ENCODE assay signal across 1 mouse cellular context in genomic region chr11:5509215-5510098, GRCm38 (mm10).
TF ChIP-seq lines count a peak whose summit lies in the region.

No protein-coding gene starts in this region.

TF ChIP-seq in CH12.LX, 34 proteins besides CTCF, POLR2A, EP300 and RAD21 (continued from another document):
- TF ChIP-seq BHLHE40 (IDR thresholded peaks at IDR 0.05; ENCODE audit: low read depth, low read length): peak; percentile 97
- 0 out of 2 replicates have a peak, but pooled peaks have one; percentile 30 for TF ChIP-seq NELFE (IDR thresholded peaks at IDR 0.05; ENCODE audit: low read depth, low read length)
- TF ChIP-seq USF1 (IDR thresholded peaks at IDR 0.05; ENCODE audit: low read depth, low read length): no peak
- peak; percentile 74; the same call in 1 of the 2 replicates for TF ChIP-seq MYC (IDR thresholded peaks at IDR 0.05; ENCODE audit: low read depth, low read length)
- TF ChIP-seq JUND (conservative IDR thresholded peaks at IDR 0.05; ENCODE audit: low read depth, low read length): no peak
- peak; percentile 62 for TF ChIP-seq MEF2A (IDR thresholded peaks at IDR 0.05; ENCODE audit: borderline replicate concordance, low read depth, low read length)
TF ChIP-seq in CH12.LX: peak in this region for 14.
